Mouse (Mus musculus): ENCODE measurements around the gene Tmem169. TPM values are rescaled to one million over a fixed set of nuclear protein-coding genes. Genes with fewer than 3 reads are reported as not detected.

Gene Tmem169
- polyA plus RNA-seq, 1 experiment, result 27.8 TPM

DNA sequence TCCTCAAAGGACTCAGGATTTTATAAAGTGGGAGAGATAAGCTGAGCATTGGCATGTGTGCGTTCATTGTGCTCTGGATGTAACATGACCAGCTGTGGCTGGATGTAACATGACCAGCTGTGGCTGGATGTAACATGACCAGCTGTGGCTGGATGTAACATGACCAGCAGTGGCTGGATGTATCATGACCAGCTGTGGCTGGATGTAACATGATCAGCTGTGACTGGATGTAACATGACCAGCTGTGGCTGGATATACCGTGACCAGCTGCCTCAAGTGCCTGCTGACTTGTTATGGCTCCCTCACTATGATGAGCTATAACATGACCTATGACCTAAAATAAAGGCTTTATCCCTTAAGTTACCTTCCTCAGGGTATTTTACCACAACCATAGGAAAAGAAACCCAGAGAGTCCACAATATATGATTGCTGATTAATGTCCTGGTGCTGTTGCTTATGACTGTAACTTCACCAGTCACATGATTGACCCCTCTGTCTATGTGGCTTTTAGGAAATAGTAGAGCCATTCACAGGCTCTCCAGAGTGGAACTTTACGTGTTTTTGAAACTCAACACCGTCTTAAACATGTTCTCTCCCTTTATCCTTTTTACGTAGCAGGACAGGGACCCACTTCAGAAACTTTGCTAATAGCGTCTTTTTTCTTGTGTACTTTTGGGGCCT lies 25.7 kb downstream of the Tmem169 start:
- DNase-seq (ENCODE audit: low read depth), result no peak
- TF ChIP-seq POLR2A (IDR thresholded peaks at IDR 0.05; ENCODE audit: borderline replicate concordance, extremely low read depth, insufficient read depth, insufficient read length, poor library complexity, severe bottlenecking) (no peak), CTCF (IDR thresholded peaks at IDR 0.05; ENCODE audit: borderline replicate concordance, extremely low read depth, insufficient read depth, insufficient read length) (no peak)

DNA sequence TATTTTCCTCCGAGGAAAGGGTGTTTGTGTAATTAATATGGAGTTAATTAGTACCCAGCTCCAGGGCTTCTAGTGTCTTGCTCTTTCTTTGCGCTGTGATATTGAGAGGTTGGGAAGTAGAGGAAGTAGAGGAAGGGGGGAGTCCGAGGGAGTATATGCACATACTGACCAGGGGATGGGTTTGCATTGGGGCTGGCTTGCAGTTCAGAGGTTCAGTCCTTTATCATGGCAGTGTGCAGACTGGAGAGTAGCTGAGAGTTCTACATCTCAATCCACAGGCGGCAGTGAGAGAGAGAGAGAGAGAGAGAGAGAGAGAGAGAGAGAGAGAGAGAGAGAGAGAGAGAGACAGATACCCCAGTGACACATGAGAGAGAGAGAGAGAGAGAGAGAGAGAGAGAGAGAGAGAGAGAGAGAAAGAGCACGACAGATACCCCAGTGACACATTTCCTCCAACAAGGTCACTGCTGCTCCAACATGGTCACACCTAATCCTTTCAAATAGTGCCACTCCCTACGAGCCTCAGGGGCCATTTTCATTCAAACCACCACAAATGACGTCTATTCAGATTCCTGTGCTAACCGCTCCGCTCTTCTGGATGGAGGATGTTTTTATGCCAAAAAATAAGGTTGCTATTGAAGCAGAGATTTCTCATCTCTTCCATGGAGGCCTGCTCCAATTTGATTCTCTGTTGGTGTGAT lies 28.7 kb downstream of the Tmem169 start:
- DNase-seq (ENCODE audit: low read depth), result no peak
- no peak for TF ChIP-seq POLR2A (IDR thresholded peaks at IDR 0.05; ENCODE audit: borderline replicate concordance, extremely low read depth, insufficient read depth, insufficient read length, poor library complexity, severe bottlenecking)
- no peak for TF ChIP-seq CTCF (IDR thresholded peaks at IDR 0.05; ENCODE audit: borderline replicate concordance, extremely low read depth, insufficient read depth, insufficient read length)

GRCm38 (mm10) chr1:72313399-72314039 lies 29.4 kb downstream of the Tmem169 start:
- DNase-seq (ENCODE audit: low read depth), result peak; percentile 68
- TF ChIP-seq CTCF (IDR thresholded peaks at IDR 0.05; ENCODE audit: borderline replicate concordance, extremely low read depth, insufficient read depth, insufficient read length) (peak; percentile 60; the same call in 1 of the 2 replicates), POLR2A (IDR thresholded peaks at IDR 0.05; ENCODE audit: borderline replicate concordance, extremely low read depth, insufficient read depth, insufficient read length, poor library complexity, severe bottlenecking) (no peak)

DNA sequence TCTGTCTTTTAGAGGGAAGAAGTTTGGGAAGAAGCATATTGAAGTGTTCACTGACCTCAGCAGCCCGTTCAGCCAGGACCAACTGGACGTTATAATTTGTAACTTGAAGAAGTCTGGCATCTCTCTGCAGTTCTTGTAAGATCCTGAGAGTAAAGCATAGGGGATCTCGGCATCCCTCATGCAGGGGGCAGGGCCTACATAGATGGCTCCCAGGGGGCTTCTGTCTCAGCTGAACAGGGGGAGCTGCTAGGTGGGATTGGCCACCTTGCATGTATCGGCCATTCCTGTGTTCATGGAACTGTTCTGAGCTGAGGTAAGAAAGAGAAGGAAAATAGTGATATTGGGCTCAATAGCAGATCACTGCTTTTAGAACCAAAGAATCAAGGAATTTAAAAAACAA lies 31.3 kb downstream of the Tmem169 start:
- no peak for DNase-seq (ENCODE audit: low read depth)
- TF ChIP-seq POLR2A (IDR thresholded peaks at IDR 0.05; ENCODE audit: borderline replicate concordance, extremely low read depth, insufficient read depth, insufficient read length, poor library complexity, severe bottlenecking) (no peak), CTCF (IDR thresholded peaks at IDR 0.05; ENCODE audit: borderline replicate concordance, extremely low read depth, insufficient read depth, insufficient read length) (no peak)

GRCm38 (mm10) chr1:72316409-72316808 lies 32.2 kb downstream of the Tmem169 start:
- no peak for TF ChIP-seq CTCF (IDR thresholded peaks at IDR 0.05; ENCODE audit: borderline replicate concordance, extremely low read depth, insufficient read depth, insufficient read length)
- no peak for TF ChIP-seq POLR2A (IDR thresholded peaks at IDR 0.05; ENCODE audit: borderline replicate concordance, extremely low read depth, insufficient read depth, insufficient read length, poor library complexity, severe bottlenecking)
- DNase-seq (ENCODE audit: low read depth), result peak; percentile 31

DNA sequence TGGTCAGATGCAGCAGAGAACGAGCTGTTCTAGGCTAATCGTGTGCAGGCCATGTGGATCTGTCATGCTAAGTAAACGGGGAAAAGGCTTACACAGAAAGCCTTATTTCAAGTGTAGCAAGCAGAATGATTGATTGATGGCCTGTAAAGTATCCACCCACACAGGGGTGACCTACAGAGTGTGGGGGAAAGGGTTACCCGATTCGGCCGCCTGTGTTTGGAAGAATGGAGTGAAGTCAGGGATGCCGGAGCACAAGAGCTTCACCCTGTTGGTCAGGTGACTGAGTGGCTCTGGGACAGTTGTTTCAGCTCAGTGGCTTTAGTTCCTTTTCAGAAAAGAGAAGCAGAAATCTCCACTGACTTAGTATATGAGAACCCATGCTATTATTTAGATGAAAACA lies 32.7 kb downstream of the Tmem169 start:
- TF ChIP-seq POLR2A (IDR thresholded peaks at IDR 0.05; ENCODE audit: borderline replicate concordance, extremely low read depth, insufficient read depth, insufficient read length, poor library complexity, severe bottlenecking), result no peak
- DNase-seq (ENCODE audit: low read depth), result no peak

DNA sequence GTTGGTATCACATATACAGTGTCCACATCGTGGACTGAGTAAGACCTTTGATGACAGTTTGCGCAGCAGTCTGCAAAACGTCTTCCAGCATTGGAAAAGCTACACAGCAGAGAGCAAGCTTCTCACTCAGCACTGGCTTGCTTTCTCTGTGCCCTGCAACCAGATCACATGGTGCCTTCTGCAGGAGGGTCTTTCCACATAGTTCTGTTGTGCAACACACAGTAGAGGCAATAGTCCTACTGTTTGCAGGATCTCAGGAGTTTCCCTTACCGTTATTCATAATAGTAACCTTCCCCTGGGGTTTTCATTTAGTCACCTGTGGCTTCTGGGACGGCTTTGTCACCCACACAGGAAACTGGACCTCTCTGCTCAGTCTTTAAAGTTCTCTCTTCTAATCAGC lies 36.6 kb downstream of the Tmem169 start:
- TF ChIP-seq CTCF (IDR thresholded peaks at IDR 0.05; ENCODE audit: borderline replicate concordance, extremely low read depth, insufficient read depth, insufficient read length) (no peak), POLR2A (IDR thresholded peaks at IDR 0.05; ENCODE audit: borderline replicate concordance, extremely low read depth, insufficient read depth, insufficient read length, poor library complexity, severe bottlenecking) (no peak)
- DNase-seq (ENCODE audit: low read depth), result no peak

GRCm38 (mm10) chr1:72323248-72323647 lies 39.1 kb downstream of the Tmem169 start:
- no peak for TF ChIP-seq CTCF (IDR thresholded peaks at IDR 0.05; ENCODE audit: borderline replicate concordance, extremely low read depth, insufficient read depth, insufficient read length)
- no peak for TF ChIP-seq POLR2A (IDR thresholded peaks at IDR 0.05; ENCODE audit: borderline replicate concordance, extremely low read depth, insufficient read depth, insufficient read length, poor library complexity, severe bottlenecking)
- DNase-seq (ENCODE audit: low read depth), result no peak

- TF ChIP-seq CTCF (IDR thresholded peaks at IDR 0.05; ENCODE audit: borderline replicate concordance, extremely low read depth, insufficient read depth, insufficient read length) (no peak), POLR2A (IDR thresholded peaks at IDR 0.05; ENCODE audit: borderline replicate concordance, extremely low read depth, insufficient read depth, insufficient read length, poor library complexity, severe bottlenecking) (no peak)
- no peak for DNase-seq (ENCODE audit: low read depth)
Measured at GRCm38 (mm10) chr1:72326162-72326821, 42.1 kb downstream of the Tmem169 start.

DNA sequence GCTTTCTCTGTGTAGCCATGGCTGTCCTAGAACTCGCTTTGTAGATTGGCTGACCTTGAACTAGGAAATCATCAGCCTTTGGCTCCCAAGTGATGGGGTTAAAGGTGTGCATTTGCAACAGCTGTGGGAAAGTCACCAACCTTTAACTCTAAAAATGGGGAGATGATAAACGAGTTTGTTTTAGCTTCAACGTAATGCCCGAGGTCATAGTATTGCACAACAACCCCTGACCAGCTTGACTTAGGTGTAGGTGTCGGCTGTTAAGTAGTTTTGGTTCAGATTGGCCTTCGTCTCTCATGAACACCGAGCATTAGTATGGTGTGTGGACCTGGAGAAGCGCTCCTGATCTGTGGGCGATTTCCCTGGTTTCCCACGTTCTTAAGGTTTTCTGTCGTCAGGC lies 50.6 kb downstream of the Tmem169 start:
- TF ChIP-seq CTCF (IDR thresholded peaks at IDR 0.05; ENCODE audit: borderline replicate concordance, extremely low read depth, insufficient read depth, insufficient read length), result no peak
- TF ChIP-seq POLR2A (IDR thresholded peaks at IDR 0.05; ENCODE audit: borderline replicate concordance, extremely low read depth, insufficient read depth, insufficient read length, poor library complexity, severe bottlenecking), result no peak
- DNase-seq (ENCODE audit: low read depth), result no peak

DNA sequence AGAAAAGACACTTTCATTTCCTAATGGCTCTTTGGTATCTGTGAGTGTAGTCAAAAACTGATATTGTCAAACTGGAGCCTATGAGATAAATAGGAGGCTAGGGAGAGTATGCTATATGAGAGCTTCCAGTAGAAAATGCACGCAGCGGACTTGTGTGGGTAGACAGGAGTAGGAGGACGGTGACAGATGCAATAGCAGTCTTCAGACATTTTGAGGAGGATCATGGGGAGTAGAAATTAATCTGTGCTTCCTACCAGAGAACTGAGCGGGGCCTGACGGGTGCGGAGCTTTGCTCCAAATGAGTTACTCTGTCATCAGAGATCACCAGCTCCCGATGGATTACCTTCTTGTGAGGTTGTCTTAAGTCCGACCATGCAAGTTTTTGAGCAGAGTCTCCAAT lies 52.6 kb downstream of the Tmem169 start:
- no peak for TF ChIP-seq POLR2A (IDR thresholded peaks at IDR 0.05; ENCODE audit: borderline replicate concordance, extremely low read depth, insufficient read depth, insufficient read length, poor library complexity, severe bottlenecking)
- no peak for TF ChIP-seq CTCF (IDR thresholded peaks at IDR 0.05; ENCODE audit: borderline replicate concordance, extremely low read depth, insufficient read depth, insufficient read length)
- DNase-seq (ENCODE audit: low read depth), result no peak

Measured in brain, embryonic 14.5 days (tissue).